Mouse (Mus musculus): ENCODE measurements at regions not wholly inside any gene's neighbourhood (a gene's known extent, or its start where the extent isn't known, plus 50 kb on each side); places are given as distances from the start of the nearest gene placed in this dataset.

DNA sequence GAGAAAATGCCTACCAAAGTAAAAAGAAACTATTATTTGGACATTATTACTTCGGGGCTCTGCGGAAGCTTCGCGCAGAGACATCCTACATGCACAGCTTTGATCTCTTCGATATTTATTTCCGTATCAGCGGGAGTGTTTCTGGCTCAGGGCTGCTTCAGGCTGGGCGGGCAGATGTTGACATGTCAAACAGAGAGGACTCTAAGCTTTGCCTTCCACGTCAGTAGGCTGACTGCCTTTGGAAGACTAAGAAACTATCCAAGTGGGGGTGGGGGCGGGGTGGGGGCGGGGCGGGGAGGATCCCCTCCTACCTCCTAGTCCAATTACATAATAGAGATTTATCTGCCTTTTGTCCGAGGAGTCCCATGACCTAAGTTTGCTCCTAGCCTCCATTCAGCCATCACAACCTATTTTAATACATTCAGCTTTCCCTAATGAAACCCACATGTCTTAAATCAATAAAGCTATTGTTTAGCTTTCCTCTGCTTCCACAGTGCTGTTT lies 177.5 kb upstream of the Tab2 start:
- TF ChIP-seq CTCF (IDR thresholded peaks at IDR 0.05; ENCODE audit: control insufficient read depth, insufficient read depth, insufficient read length), result no peak
- TF ChIP-seq MYOD1 (IDR thresholded peaks at IDR 0.05; ENCODE audit: control insufficient read depth, insufficient read length, low read depth), result no peak
